Mouse (Mus musculus): ENCODE measurements around the gene Il31ra.
"Not testable (repeated sequence)": the region's sequence is repeated elsewhere in the genome, so short reads cannot be mapped to it uniquely, and the experiment has no call there.

Gene Il31ra

DNA sequence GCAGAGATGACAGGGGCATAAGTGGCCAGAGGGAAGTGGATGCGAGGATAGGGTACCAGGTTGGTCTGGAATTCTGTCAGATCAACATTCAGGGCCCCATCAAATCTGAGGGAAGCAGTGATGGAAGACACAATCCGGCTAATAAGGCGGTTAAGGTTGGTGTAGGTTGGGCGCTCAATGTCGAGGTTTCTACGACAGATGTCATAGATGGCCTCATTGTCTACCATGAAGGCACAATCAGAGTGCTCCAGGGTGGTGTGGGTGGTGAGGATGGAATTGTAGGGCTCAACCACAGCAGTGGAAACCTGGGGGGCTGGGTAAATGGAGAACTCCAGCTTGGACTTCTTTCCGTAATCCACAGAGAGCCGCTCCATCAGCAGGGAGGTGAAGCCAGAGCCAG, at the start of gene Il31ra:
TSS of gene Il31ra (minus strand) at position 101 of the 400 bp plus-strand sequence.
- DNase-seq (ENCODE audit: low read depth, low spot score) = not testable (repeated sequence)

DNA sequence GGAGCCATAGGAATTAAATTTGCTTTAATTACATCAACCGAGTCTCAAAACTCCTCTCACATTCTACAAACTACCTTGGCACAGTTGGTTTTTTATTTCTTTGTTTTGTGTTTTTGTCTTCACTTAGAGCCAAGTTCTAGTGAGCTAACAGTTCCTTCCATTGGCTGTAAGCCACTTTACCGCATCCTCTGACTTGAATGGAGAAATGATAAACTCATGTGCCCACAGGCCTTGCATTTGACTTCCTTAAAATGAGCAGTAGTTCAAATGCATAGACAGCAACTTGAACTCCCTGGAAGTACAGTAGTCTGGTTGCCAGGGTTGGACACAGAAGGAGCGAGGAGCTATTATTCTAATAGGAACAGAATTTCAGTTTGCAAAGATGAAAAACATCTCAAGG, 48.7 kb upstream of the Il31ra start:
- no peak for DNase-seq (ENCODE audit: low read depth, low spot score)

DNA sequence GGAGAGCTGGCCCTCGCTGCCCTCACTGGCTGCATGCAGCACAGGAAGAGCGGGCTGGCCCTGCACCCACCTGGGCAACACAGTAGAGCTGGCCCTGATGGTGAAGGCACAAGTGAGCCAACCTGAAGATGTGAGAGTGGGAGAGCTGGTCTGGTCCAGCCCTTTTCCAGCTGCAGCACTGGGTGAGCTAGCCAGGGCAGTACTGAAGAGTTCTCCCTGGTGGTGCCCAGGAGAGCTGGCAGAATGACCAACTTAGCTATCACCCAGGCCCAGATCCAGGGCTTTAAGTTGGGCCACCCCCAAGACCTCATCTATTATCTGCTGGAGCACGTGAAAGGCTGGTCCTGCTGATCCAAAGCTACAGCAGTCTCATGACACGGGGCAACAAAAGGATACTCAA, 45.0 kb upstream of the Il31ra start:
- no peak for DNase-seq (ENCODE audit: low read depth, low spot score)

DNA sequence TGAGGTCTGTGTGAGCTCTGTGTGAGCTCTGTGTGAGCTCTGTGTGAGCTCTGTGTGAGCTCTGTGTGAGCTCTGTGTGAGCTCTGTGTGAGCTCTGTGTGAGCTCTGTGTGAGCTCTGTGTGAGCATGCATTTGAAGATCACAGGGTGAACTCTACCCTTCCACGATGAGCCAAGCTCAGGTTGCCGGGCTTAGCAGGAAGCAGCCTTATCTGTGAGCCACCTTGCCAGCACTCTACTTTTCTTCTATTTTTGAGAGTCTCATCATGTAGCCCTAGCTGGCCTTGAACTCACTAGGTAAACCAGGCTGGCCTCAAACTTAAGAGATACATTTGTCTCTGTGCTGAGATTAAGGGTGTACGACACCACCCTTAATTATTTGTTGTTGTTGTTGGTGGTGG, 42.3 kb upstream of the Il31ra start:
- DNase-seq (ENCODE audit: low read depth, low spot score) = no peak

DNA sequence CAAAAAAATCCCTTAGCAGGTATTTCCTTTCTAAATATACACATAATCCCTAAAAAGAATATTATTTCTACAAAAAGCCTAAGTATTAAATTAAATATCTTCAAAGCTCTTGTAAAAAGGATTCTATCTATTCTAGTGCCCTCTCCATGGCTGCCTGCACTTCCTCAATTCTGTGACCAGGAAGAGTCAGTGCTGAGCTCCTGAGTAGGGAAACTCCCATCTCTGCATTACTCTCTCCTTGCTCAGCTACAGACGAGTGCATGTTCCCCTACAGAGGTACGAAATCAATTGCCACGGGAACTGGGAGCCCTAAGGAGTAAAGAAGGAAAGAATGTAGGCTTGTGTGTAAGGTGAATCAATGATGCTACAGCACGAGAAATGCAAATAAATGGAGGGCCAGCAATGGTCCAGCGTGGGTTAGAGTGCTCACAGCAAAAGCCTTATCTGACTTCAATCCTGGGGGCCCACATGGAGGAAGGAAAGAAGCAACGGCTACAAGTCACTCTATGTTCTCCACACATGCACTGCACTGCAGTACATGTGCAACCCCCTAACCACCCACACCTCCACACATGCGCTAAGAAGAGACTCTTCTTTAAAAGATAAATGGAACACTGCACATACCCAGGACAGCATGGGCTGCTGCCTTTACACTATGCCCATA, 41.1 kb upstream of the Il31ra start:
- no peak for DNase-seq (ENCODE audit: low read depth, low spot score)

DNA sequence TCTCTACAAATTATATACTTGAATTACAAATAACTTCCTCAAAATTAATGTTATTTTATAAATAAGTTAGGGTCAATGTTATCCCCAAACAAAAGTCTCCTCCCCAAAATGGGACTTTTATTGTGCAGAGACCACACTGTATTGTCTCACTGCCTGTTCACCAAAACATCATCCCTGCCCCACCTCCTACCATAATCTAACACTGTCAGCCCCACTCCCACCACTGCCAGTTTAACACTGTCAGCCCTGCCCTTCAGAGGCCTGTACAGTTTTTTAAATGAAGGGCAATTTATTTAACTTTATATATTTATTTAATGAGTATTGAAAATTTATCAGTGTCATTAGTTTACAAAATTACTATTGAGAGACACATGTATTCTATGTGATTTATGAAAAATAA, 31.4 kb upstream of the Il31ra start:
- DNase-seq (ENCODE audit: low read depth, low spot score) = no peak

DNA sequence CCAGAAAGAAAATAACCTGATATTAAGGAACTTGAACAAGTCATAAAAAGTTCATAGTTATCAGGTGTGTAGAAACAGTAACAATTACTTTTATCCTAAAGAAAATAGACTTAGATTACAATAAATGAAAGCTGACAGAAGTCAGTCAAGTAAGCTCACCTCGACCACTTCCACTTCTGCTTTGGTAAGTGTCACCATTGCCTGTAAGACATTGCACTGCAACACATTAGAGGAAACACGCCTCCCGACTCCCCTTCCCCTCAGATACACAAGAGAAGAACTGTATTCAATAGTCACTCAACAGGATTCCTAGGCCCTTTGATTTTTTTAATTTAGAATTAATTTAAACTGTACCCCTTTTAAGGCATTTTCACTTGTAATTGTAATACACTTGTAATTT, 30.5 kb upstream of the Il31ra start:
- no peak for DNase-seq (ENCODE audit: low read depth, low spot score)

DNA sequence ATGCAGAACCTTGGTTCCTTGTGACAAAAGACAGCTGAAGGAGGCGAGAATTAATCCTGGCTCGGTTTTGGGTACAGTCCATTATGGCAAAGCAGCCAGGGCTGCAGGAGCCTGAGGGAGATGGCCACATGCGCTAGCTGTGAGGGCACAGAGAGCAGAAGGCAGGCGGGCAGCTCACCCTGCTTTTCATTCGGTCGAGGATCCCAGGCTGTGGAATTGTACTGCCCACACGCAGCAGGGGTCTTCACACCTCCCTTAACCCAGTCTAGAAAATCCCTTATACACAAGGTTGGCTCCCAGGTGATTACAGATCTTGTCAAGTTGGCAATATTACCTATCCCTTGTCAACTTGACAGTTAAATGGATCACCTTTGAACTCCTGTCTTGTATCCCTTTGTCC, 29.5 kb upstream of the Il31ra start:
- no peak for DNase-seq (ENCODE audit: low read depth, low spot score)

DNA sequence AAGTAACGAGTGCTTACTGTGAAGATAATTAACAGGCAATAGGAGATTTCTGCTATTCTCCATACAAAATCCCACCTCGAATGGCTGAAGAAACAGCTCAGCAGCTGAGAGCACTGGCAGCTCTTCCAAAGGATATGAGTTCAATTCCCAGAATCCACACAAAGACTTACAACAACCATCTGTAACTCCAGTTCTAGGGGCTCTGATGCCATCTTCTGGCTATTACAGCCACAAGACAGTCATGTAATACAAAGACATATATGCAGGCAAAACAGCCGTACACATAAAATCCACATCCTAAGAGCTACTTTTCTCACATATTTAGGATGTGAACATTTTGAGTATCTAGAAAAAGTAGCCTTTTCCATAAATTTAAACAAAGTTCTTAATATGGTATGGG, 27.4 kb upstream of the Il31ra start:
- no peak for DNase-seq (ENCODE audit: low read depth, low spot score)

DNA sequence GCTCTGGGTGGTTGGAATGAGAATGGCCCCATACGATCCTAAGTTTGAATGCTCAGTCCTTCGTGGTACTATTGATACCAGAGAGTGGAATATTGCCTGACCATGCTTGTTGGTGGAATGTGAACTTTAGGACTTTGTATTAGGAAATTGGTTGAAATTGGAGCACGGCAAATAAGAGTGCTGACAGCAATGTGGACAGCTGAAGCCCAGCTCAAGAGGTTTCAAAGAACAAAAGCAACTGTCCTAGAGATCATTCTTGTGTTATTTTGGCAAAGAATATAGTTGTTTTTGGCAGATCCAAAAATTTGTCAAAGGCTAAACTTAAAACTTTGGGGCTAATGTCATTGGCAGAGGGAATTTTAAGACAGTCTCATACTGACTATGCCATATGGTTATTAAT, 14.4 kb upstream of the Il31ra start:
- no peak for DNase-seq (ENCODE audit: low read depth, low spot score)

DNA sequence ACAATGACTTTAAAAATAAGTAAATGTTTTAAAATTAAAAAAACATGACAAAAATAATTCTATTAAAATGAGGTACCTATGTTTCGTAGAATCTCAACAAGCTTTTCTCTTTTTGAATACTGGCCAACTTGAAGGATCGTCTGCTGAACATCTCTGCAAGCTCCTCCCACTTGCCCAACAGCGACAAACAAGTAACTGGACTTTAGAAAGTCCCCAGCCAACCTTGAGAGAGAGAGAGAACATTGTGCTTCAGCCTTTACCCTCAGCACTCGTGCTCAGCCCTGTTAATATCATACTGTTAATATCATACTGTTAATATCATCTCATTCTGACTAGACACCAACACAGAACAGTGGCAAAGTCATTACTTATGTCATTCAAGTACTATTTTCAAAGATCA, 10.3 kb upstream of the Il31ra start:
- DNase-seq (ENCODE audit: low read depth, low spot score) = no peak

DNA sequence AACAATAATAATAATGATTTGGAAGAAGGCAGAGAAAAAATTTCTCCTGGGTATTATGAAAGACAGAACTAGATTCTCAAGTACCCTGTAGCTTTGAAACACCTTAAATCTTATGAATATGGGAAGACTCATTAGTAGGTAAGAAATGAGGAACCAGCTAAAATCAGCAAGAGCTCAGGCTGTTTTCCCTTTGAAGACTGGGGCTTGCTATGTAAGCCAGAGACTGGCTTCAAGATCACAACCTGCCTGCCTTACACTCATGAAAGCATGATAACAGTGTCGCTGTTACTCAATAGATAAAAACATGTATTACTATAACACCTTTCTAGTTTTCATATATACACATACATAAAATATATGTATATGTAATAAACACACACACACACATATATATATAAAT, 9.7 kb upstream of the Il31ra start:
- DNase-seq (ENCODE audit: low read depth, low spot score) = no peak

DNA sequence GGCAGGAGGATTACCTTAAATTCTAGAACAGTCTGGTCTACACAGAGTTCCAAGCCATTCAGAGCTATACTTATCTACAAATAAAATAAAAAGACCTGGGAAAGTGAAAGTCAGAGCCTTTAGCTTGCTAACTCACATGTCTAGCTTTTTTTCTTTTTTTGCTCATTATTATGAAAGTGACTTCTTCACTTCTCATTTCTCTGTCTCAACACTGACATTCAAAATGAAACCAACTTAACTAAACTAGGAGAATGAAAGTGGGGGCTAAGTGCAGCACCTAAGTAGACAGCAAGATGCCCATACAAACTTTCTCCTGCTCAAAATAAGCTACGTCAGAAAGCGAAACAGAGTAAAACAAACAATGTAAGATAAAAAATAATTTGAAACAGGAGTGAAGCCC, 8.4 kb upstream of the Il31ra start:
- no peak for DNase-seq (ENCODE audit: low read depth, low spot score)

DNA sequence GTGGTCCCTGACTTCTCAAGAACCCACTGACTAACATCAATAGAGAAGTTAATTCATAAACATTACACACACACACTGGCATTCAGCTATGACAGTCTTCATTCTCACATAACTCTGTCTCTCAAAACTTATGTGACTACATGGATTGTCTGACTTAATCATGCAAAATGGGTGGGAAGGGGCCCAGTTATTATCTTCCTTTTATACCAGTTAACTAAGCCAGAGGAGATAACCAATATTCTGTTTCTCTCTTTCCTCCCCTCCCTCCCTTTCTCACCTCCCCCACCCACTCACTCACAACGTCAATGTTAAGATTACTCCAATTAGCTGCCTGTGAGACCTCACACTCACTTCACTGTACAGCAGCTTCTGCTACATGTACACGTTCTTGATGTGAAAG, 3.9 kb downstream of the Il31ra start:
- no peak for DNase-seq (ENCODE audit: low read depth, low spot score)

DNA sequence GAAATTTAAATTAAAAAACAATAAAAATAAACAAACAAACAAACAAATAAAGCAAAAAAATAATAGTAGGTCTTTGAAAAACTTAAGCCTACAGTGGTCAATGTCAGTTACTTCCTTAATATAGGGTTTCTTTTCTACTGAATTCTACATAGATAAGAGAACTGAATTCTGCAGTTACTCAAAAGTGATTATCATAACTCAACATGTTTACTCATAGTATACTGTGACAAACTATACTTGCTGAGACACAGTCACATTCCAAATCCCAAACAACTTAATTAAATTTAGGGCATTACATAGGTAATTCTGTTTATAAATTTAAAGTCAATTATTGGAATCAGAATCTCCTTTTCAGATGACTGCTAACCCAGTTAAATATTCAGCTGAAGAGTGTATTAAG, 4.5 kb downstream of the Il31ra start:
- DNase-seq (ENCODE audit: low read depth, low spot score) = no peak

DNA sequence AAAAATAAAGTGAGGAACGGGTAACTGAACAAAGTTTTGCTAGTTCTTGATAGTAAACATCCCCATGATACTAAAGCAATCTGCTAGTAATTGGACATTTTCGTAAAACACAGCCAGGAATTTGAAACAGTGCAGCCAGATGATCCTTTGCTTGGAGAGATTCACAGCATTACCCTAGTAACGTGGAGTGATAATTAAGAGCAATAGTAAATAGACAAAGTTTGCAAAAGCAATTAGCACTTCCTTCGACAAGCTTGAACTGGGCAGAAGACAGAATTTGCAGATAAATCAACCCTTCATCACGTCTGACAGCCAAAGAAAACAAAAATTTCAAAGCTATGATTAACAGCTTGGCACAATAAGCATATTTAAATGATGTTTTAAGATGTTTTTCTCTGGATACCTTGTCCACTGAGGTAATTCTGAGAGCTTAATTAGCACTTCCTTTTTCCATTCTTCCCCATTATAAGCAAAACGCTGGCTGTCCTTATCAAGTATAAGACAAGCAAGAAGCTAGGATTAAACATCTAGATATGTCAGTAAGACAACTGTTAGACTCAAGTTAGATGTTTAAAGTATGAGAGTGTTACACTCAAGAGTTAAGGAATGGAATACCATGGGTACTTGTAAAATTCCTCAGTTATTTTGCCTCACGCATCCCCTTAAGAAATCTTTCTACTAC, 9.5 kb downstream of the Il31ra start:
- DNase-seq (ENCODE audit: low read depth, low spot score) = no peak

DNA sequence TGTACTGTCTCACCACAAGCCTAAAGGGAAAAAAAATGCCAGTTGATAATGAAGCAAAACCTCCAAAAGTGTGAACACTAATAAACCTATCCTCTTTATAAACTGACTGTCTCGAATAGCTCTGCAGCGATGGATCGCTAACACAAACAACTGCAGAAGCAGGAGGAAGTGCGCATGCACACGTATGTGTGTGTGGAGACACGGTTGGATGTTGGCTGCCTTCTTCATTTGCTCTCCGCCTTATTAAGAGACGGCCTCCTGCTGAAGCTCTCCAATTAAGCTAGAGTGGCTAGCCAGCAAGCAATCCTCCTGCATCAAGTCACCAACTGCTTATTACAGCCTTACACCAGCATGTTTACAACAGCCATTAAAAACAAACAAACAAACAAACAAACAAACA, 11.9 kb downstream of the Il31ra start:
- DNase-seq (ENCODE audit: low read depth, low spot score) = no peak

DNA sequence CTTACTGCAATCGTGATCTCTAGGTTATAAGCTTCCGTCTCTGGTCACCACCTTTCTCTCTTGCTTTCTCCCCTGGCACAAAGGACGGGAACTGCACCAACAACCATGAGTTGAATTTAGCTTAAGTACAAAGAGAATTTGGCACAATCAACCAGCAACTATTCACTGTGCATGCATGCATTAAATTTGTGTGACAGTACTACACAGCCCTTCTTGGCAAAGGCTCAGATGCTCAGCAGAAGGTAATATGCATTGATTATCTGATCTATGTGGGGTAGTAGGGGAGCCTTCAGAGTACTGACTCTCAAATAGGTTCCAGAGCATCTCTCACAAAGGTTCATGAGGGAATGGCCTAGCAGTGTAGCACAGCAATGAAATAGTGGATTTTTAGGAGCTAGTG, 12.4 kb downstream of the Il31ra start:
- no peak for DNase-seq (ENCODE audit: low read depth, low spot score)

DNA sequence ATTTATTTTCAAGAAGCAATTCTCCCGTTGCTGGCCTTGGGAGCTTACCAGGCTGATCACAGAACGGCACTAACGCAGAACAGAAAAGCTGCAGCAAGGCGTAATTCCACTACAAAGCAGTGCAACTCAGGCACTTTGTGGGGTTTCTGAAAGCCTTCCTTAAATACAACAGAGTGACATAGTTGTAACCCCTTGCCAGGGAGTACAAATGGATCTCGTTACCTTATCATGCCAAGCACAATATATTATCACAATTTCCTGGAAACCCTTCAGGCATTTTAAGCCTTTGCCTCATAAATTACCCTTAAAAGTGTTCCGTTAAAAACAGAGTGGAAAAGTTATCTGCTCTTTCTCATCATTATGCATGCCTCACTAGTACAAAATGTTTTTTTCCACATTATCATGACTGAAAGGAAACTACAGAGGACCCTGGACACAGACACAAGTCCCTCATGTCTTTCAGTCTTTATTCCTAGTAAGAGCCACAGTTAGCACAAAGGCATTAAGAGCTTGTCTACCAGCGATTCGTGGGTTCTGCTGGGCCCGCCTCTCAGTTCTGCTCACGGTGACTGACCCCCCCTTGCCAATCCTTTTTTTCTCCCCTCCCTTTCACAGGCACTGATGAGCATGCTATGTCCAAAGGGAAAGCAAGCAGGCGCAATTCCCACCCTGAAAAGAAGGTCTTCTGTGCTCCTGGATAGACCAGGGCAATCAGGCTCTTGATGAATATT, 13.4 kb downstream of the Il31ra start:
- no peak for DNase-seq (ENCODE audit: low read depth, low spot score)

DNA sequence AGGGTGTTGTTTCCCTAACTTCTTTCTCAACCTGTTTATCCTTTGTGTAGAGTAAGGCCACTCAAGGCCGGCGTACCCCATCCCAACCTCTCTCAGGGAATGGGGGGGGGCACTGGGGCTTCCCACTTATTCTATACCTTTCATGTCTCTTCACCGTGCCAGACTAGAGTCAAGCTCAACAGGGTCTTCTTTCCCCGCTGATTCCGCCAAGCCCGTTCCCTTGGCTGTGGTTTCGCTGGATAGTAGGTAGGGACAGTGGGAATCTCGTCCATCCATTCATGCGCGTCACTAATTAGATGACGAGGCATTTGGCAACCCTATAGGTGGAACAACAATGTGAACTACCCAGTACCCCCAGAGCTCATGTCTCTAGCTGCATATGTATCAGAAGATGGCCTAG, 16.1 kb downstream of the Il31ra start:
- DNase-seq (ENCODE audit: low read depth, low spot score) = not testable (repeated sequence)

DNA sequence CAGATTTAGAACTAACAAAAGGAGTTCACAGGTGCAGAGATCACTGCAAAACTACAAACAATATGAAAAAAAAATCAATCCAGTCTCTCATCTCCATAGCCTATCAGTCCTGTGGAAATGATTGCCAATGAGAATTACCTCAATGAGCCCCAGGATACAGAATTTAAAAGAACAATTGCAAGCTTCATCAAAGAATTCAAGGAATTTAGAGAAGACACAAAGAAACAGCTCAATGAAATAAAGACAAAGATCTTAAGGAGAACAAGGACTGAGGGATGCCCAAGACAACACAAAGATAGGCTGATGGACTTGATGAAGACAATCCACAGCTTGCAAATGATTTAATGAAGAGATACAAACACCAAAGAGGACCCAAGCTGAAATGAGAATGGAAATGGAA, 20.4 kb downstream of the Il31ra start:
- peak; percentile 51 for DNase-seq (ENCODE audit: low read depth, low spot score)

DNA sequence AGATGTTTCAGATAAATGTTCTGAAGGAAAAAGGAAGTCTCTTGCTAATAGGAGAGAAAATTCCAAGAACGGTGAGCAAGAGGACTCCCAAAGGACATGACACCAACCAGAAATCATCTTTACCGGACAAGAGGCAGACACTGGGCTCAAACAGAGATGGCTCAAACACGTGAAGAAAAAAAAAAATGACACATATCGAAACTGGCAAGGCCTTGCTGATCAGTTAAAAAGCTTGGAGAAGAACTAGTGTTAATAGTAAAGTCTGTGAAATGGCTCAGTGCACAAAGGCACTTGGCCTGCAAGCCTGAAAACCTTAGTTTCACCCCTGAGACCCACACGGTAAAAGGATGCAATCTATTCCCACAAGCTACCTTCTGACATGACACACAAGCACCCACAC, 23.4 kb downstream of the Il31ra start:
- no peak for DNase-seq (ENCODE audit: low read depth, low spot score)

DNA sequence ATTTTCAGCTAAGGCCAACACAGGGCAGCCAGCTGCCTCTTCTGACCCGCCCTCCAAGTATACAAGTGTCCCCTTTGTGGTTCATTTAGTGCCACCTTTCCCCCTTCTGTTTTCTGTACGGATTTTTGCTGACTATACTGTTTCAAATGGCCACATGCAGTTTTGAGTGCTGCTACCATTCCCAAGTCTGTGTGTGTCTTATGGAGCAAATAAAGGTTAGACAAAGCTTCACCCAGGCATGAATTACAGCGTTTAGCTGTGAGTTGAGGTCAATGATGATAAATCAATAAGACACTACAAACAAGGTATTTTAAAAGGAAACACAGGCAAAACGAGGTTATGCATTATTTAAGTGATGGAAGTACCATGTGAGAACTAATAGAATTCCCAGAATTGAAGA, 24.6 kb downstream of the Il31ra start:
- DNase-seq (ENCODE audit: low read depth, low spot score) = no peak
